Mouse (Mus musculus): ENCODE measurements around the gene Col4a3. TPM values are rescaled to one million over a fixed set of nuclear protein-coding genes. Genes with fewer than 3 reads are reported as not detected.
A peak's percentile ranks its signal among the peaks of the same experiment; 100 is the strongest.

The Col4a3 gene
- total and polyA plus RNA-seq, 3 experiments = not detected

GRCm38 (mm10) chr1:82571758-82572157, 15.0 kb upstream of the Col4a3 start:
- Histone ChIP-seq H3K79me2 (replicated peaks; ENCODE audit: control insufficient read depth, extremely low read depth, insufficient read depth, poor library complexity, severe bottlenecking) (no peaks in the 10 kb centered on the region), H3K27ac (ENCODE audit: insufficient read depth, low read depth) (no peak overlapping the region), H3K4me1 (ENCODE audit: control insufficient read depth in 1 of 2, insufficient read depth in 2 of 2) (no peaks in the 10 kb centered on the region), H3K36me3 (replicated peaks in 1 of 2; ENCODE audit: control insufficient read depth in 1 of 2, insufficient read depth in 1 of 2, low read length in 1 of 2) (no peaks in the 10 kb centered on the region), H3K9me3 (replicated peaks; ENCODE audit: low read length) (no peaks in the 10 kb centered on the region), H3K27me3 (replicated peaks) (no peaks in the 10 kb centered on the region), H3K4me2 (ENCODE audit: insufficient read depth, low read depth, poor library complexity, severe bottlenecking) (no peak overlapping the region), H3K4me3 (replicated peaks in 1 of 3; ENCODE audit: low read depth in 2 of 3, low read length in 2 of 3, poor library complexity in 1 of 3) (no peak overlapping the region), H3K9ac (ENCODE audit: insufficient read depth, low read depth) (no peak overlapping the region)
- in situ Hi-C loops (cut with MboI; ENCODE audit: low pct_ligation_motif_present, low pct_unique_long_range_greater_than_20kb, low sequenced_read_pairs) = loop anchor here (10.0 to 25.0 kb wide), 2 partner anchors 63 to 191 kb away; partner anchors contain the start of genes Gm47791 and Tm4sf20
- TF ChIP-seq EP300 (IDR thresholded peaks at IDR 0.05; ENCODE audit: low read length) (no peak), UBTF (IDR thresholded peaks at IDR 0.05; ENCODE audit: low read depth, low read length) (no peak), RAD21 (IDR thresholded peaks at IDR 0.05; ENCODE audit: low read depth, low read length) (peak; percentile 76), CTCF (conservative IDR thresholded peaks at IDR 0.05 in 1 of 2, IDR thresholded peaks at IDR 0.05 in 1 of 2; ENCODE audit: low read depth in 2 of 2, low read length in 2 of 2) (peak; percentile 43 to 76; a peak in 3 of 4 replicates), IRF4 (IDR thresholded peaks at IDR 0.05; ENCODE audit: low read depth, low read length) (no peak), E2F4 (IDR thresholded peaks at IDR 0.05; ENCODE audit: insufficient replicate concordance, low read depth, low read length) (no peak), MYC (IDR thresholded peaks at IDR 0.05; ENCODE audit: low read depth, low read length) (no peak), GABPA (IDR thresholded peaks at IDR 0.05; ENCODE audit: insufficient replicate concordance, low read depth, low read length) (no peak), ZC3H11A (IDR thresholded peaks at IDR 0.05; ENCODE audit: low read depth, low read length) (peak; percentile 44; the same call in 1 of the 2 replicates), MEF2A (IDR thresholded peaks at IDR 0.05; ENCODE audit: borderline replicate concordance, low read depth, low read length) (no peak), ETS1 (conservative IDR thresholded peaks at IDR 0.05; ENCODE audit: low read depth, low read length) (no peak), POLR2AphosphoS2 (IDR thresholded peaks at IDR 0.05; ENCODE audit: low read depth, low read length) (no peak), SMC3 (IDR thresholded peaks at IDR 0.05; ENCODE audit: low read depth, low read length) (peak; percentile 78), TBP (conservative IDR thresholded peaks at IDR 0.05; ENCODE audit: low read depth, low read length) (no peak), KAT2A (IDR thresholded peaks at IDR 0.05; ENCODE audit: insufficient replicate concordance, low read length) (no peak), HCFC1 (IDR thresholded peaks at IDR 0.05; ENCODE audit: low read depth, low read length) (no peak), MAX (IDR thresholded peaks at IDR 0.05; ENCODE audit: low read length) (no peak)
- peak; percentile 57 for DNase-seq (ENCODE audit: extremely low read depth)
- dilution Hi-C loops (cut with MboI; ENCODE audit: extremely low pct_ligation_motif_present, extremely low pct_unique_long_range_greater_than_20kb, low sequenced_read_pairs) = no loop called here

DNA sequence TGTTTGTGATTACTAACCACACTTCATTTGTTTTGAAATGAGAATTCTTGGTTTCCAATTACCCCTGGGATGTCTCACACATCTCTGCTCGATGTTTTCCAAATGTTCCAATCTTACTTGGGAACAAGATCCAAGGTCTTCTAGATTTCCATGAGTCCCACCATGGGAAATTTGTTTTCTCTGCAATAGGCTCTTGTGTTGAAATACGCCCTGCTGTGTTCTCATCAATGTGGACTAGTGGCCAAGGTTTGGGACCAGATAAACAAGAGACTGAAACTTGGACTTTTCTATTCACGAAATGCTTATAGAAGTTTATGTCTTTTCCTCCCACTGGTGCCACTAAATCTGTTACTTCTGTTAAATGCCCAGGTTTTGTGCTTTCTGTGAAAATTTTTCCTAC, 11.0 kb upstream of the Col4a3 start:
- in situ Hi-C loops (cut with MboI; ENCODE audit: low pct_ligation_motif_present, low pct_unique_long_range_greater_than_20kb, low sequenced_read_pairs) = loop anchor here (10.0 kb wide), 1 partner anchor 59 kb away; no protein-coding TSS in a partner anchor
- H3K27ac ChIP-seq (ENCODE audit: insufficient read depth, low read depth) = no peak overlapping the region
- no peaks in the 10 kb centered on the region for H3K27me3 ChIP-seq (replicated peaks)
- H3K9me3 ChIP-seq (replicated peaks; ENCODE audit: low read length) = no peaks in the 10 kb centered on the region
- H3K4me3 ChIP-seq (replicated peaks in 1 of 3; ENCODE audit: low read depth in 2 of 3, low read length in 2 of 3, poor library complexity in 1 of 3) = no peak overlapping the region
- no peak for DNase-seq (ENCODE audit: extremely low read depth)
- no peak for TF ChIP-seq SMC3 (IDR thresholded peaks at IDR 0.05; ENCODE audit: low read depth, low read length)
- TF ChIP-seq MXI1 (IDR thresholded peaks at IDR 0.05; ENCODE audit: low read depth, low read length) = no peak
- no peak for TF ChIP-seq ELF1 (IDR thresholded peaks at IDR 0.05; ENCODE audit: low read depth, low read length)
- no peak for TF ChIP-seq MYC (IDR thresholded peaks at IDR 0.05; ENCODE audit: low read depth, low read length)
- no peak for TF ChIP-seq EP300 (IDR thresholded peaks at IDR 0.05; ENCODE audit: low read length)
- no peak for TF ChIP-seq CTCF (conservative IDR thresholded peaks at IDR 0.05 in 1 of 2, IDR thresholded peaks at IDR 0.05 in 1 of 2; ENCODE audit: low read depth in 2 of 2, low read length in 2 of 2)
- TF ChIP-seq MAZ (IDR thresholded peaks at IDR 0.05; ENCODE audit: low read depth, low read length) = no peak
- TF ChIP-seq JUN (IDR thresholded peaks at IDR 0.05; ENCODE audit: insufficient read depth, low read depth, low read length) = no peak
- TF ChIP-seq IRF4 (IDR thresholded peaks at IDR 0.05; ENCODE audit: low read depth, low read length) = no peak
- TF ChIP-seq SIN3A (IDR thresholded peaks at IDR 0.05; ENCODE audit: low read length) = no peak
- no peak for TF ChIP-seq GABPA (IDR thresholded peaks at IDR 0.05; ENCODE audit: insufficient replicate concordance, low read depth, low read length)
- no peaks in the 10 kb centered on the region for H3K4me1 ChIP-seq (ENCODE audit: control insufficient read depth in 1 of 2, insufficient read depth in 2 of 2)
- dilution Hi-C loops (cut with MboI; ENCODE audit: extremely low pct_ligation_motif_present, extremely low pct_unique_long_range_greater_than_20kb, low sequenced_read_pairs) = no loop called here
- H3K4me2 ChIP-seq (ENCODE audit: insufficient read depth, low read depth, poor library complexity, severe bottlenecking) = no peak overlapping the region
- no peak overlapping the region for H3K9ac ChIP-seq (ENCODE audit: insufficient read depth, low read depth)
- H3K79me2 ChIP-seq (replicated peaks; ENCODE audit: control insufficient read depth, extremely low read depth, insufficient read depth, poor library complexity, severe bottlenecking) = no peaks in the 10 kb centered on the region
- no peaks in the 10 kb centered on the region for H3K36me3 ChIP-seq (replicated peaks in 1 of 2; ENCODE audit: control insufficient read depth in 1 of 2, insufficient read depth in 1 of 2, low read length in 1 of 2)
